Mouse (Mus musculus) kidney, embryonic 14.5 days (tissue): ENCODE results near the gene Ank2. TPM values are rescaled to one million over a fixed set of nuclear protein-coding genes. Genes with fewer than 3 reads are reported as not detected.

Experiments used
- ATAC-seq: fragments of 200-750 bp; cut with Nextera tagmentation; 2 replicates; pipeline ENCODE4 v1.8.0; 2017; ENCODE audit warnings: moderate number of reproducible peaks, mild to moderate bottlenecking, moderate TSS enrichment, moderate library complexity; ENCODE audit not compliant: low FRiP score, low TSS enrichment
- H3K27ac ChIP-seq: fragments of 300-500 bp; sonication (generic); 2 replicates; pipeline ENCODE4 v1.5.1; 2014; ENCODE audit warnings: low read depth, mild to moderate bottlenecking, low read length, moderate library complexity, mixed read lengths
- H3K27me3 ChIP-seq: fragments of 300-500 bp; sonication (generic); 2 replicates; pipeline ENCODE4 v1.6.1; 2014; ENCODE audit warnings: mild to moderate bottlenecking, low read length; ENCODE audit not compliant: control insufficient read depth, insufficient read depth
- H3K36me3 ChIP-seq: fragments of 300-500 bp; sonication (generic); 2 replicates; pipeline ENCODE4 v1.6.1; 2014; ENCODE audit warnings: low read length, mixed read lengths; ENCODE audit not compliant: control insufficient read depth, insufficient read depth
- H3K4me1 ChIP-seq: fragments of 300-500 bp; sonication (generic); 2 replicates; pipeline ENCODE4 v1.6.1; 2014; ENCODE audit warnings: low read length, mixed read lengths; ENCODE audit not compliant: control insufficient read depth, insufficient read depth
- H3K4me2 ChIP-seq: fragments of 300-500 bp; sonication (generic); replicated peaks from 2 replicates; pipeline ENCODE4 v1.6.1; 2014; ENCODE audit warnings: low read depth, mild to moderate bottlenecking, low read length
- H3K4me3 ChIP-seq: fragments of 300-500 bp; sonication (generic); 2 replicates; pipeline ENCODE4 v1.5.1; 2014; ENCODE audit warnings: mild to moderate bottlenecking, low read length
- H3K9ac ChIP-seq: fragments of 300-500 bp; sonication (generic); 2 replicates; pipeline ENCODE4 v1.6.1; 2014; ENCODE audit warnings: low read depth, mild to moderate bottlenecking, low read length, moderate library complexity
- H3K9me3 ChIP-seq: fragments of 300-500 bp; sonication (generic); 2 replicates; pipeline ENCODE4 v1.6.1; 2016; ENCODE audit warnings: low read length; ENCODE audit not compliant: control insufficient read depth
- WGBS: fragments of 180-500 bp; shearing (Covaris S2); extraction: QIAGEN DNeasy Blood & Tissue Kit; methylation state at CpG from one replicate; pipeline ENCODE4 v1.1.7; 2014; 5-methylcytosine and 5-hydroxymethylcytosine counted together
- polyA plus RNA-seq: library from polyadenylated mRNA; unstranded; fragments of >200 nt; fragmentation: Nextera tagmentation; extraction: Ambion mirVana; gene quantifications from 2 replicates; pipeline ENCODE4 v1.2.1, GENCODE M21; 2014

Ank2 gene
- polyA plus RNA-seq, 1 experiment from 2014 or later: 11.5 TPM

DNA sequence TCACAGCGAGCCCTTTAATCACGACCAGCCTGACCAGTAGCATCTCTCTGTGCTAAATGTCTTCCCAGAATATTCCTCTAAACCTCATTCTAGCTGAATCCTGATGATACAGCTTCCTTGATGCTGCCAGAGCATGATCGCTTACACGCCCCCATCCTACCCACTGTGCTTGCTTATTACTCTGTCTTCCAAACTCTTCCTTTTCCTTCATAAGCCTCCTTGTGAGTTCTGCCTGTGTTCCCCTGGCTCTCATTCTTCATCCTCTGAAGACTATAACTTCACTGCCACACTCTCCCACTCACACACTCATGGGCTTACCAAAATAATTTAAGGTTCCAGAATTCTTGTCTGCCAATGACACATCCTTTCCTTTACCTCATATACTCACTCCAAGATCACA, 405.5 kb downstream of the Ank2 start:
- no peak overlapping the region for H3K4me2 ChIP-seq
- H3K4me3 ChIP-seq: no peak overlapping the region
- no peak overlapping the region for H3K27ac ChIP-seq
- 90% methylated on average over 4 of the region's 4 CpGs for WGBS
- H3K9ac ChIP-seq: no peak overlapping the region
- ATAC-seq: no peak
- H3K27me3 ChIP-seq: no peaks in the 10 kb centered on the region
- H3K36me3 ChIP-seq: no peaks in the 10 kb centered on the region
- no peaks in the 10 kb centered on the region for H3K4me1 ChIP-seq
- no peaks in the 10 kb centered on the region for H3K9me3 ChIP-seq

DNA sequence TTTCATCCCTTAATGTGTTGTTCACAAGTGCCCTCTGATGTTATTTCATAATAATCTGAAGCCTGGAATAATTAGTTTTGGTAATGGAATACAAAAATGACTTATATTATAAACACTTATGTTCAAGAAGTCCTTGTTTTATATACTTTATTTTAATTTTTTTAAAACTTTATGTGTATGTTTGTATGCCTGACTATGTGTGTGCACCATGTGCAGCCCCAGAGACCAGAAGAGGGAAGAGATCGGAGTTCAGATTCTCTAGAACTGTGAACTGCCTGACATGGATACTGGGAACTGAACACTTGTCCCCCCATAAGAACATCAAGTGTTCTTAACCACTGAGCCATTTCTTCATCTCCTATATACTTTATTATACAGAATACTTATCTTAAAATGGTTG, 411.6 kb downstream of the Ank2 start:
- Histone ChIP-seq H3K9me3 (no peaks in the 10 kb centered on the region), H3K36me3 (no peaks in the 10 kb centered on the region), H3K9ac (no peak overlapping the region), H3K4me3 (no peak overlapping the region), H3K27me3 (no peaks in the 10 kb centered on the region), H3K4me1 (no peaks in the 10 kb centered on the region), H3K4me2 (no peak overlapping the region), H3K27ac (no peak overlapping the region)
- no peak for ATAC-seq
- WGBS: 83% methylated on average over 1 of the region's 1 CpGs

DNA sequence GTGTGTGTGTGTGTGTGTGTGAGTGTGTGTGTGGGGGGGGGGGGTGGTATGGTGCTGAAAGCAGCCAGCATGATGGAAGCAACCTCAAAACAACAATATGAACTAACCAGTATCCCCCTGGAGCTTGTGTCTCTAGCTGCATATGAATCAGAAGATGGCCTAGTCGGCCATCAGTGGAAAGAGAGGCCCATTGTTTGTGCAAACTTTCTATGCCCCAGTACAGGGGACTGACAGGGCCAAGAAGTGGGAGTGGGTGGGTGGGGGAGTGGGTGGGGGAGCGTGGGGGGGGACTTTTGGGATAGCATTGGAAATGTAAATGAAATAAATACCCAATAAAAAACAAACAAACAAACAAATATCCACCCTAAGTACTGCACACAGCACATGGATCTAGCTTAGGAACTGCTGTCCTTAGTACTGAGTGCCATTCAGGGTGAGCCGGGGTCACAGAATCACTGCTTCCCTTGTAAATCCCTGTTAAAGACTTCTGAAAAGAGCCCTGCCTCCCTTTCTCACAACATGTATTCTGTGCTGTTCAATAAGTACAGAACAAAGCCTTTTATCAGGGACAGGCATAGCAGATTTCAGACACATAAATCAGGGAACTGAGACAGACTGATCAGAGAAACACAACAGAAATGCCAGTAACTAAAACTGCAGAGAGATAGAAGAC, 412.2 kb downstream of the Ank2 start:
- Histone ChIP-seq H3K9me3 (no peaks in the 10 kb centered on the region), H3K4me3 (no peak overlapping the region), H3K27ac (no peak overlapping the region), H3K9ac (no peak overlapping the region), H3K4me2 (no peak overlapping the region), H3K27me3 (no peaks in the 10 kb centered on the region), H3K36me3 (no peaks in the 10 kb centered on the region), H3K4me1 (no peaks in the 10 kb centered on the region)
- ATAC-seq: no peak
- WGBS: 71% methylated on average over 3 of the region's 3 CpGs

DNA sequence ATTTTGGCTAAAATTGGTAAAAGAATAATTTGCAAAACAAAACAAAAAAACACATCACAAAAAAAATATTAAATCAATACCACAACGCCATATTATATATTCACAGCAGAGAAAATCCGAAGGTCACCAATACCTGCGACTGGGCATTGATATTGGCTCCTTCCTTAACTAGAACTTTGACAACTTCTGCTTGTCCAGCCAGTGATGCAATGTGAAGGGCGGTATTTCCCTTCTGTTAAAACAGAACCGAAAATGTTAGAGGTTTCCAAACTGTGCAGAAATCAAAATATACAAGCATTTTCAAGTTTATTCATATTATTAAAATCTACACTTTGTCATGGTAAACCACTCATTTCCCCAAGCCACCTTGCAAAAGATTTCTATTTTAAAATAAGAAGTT, 421.8 kb downstream of the Ank2 start:
- Histone ChIP-seq H3K27ac (no peak overlapping the region), H3K9ac (no peak overlapping the region), H3K9me3 (no peaks in the 10 kb centered on the region), H3K4me1 (no peaks in the 10 kb centered on the region), H3K4me2 (no peak overlapping the region), H3K4me3 (no peak overlapping the region), H3K36me3 (no peaks in the 10 kb centered on the region), H3K27me3 (no peaks in the 10 kb centered on the region)
- ATAC-seq: no peak
- WGBS: 92% methylated on average over 5 of the region's 5 CpGs

DNA sequence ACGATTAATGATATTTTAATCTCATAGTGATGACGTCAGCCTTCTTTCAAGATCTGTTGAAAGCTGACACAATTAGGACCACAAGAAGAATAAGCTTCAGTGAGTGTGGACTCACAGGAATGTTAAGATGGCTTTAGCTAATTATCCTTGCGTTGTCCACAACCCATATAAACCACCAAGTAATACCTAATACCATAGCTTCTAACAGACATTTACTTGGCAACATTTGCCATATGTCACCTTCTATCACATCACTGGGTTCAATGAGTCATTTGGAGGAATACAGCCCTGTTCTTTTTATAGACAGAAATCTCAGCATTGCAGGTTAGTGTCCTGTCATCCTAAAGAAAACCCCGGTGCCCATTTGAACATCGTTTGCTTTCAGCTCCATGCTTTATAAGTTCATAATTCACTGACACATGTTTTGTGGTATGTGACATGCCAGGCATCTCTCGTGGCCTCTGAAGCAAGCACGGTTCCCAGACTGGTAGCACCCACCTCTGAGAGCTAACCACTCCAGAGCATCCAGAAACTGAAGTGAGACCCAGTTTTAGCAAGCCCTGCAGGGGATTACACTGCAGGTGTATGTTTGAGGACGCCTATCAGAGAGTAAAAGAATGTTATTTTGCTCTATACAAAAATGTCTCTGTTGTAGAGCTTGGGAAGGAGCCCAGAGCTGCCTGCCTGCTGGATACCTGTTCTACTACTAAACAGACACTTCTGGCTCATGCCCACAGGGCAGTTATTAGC, 423.4 kb downstream of the Ank2 start:
- Histone ChIP-seq H3K27me3 (no peaks in the 10 kb centered on the region), H3K4me3 (no peak overlapping the region), H3K4me1 (no peaks in the 10 kb centered on the region), H3K27ac (no peak overlapping the region), H3K9ac (no peak overlapping the region), H3K36me3 (no peaks in the 10 kb centered on the region), H3K9me3 (no peaks in the 10 kb centered on the region), H3K4me2 (no peak overlapping the region)
- no peak for ATAC-seq
- 84% methylated on average over 8 of the region's 8 CpGs for WGBS

DNA sequence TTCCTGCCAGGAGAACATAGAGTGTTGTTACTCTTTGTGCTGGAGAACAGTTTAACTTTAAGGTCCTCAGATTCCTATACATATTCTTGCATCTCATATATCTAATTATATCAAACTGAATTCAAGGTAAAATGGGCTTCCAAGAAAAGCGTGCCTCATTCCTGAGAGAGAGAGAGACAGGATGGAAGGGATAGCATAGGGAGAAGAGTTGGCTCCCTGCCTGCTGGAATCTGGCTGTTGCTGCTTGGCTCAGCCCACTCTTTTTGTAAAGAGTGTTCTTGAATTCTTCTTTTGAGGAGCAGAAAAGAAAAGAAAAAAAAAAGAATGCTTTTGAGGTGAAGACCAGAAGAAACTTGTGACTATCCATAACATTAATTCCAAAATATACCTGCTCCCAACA, 427.7 kb downstream of the Ank2 start:
- no peaks in the 10 kb centered on the region for H3K27me3 ChIP-seq
- H3K36me3 ChIP-seq: no peaks in the 10 kb centered on the region
- H3K9me3 ChIP-seq: no peaks in the 10 kb centered on the region
- no peak overlapping the region for H3K4me2 ChIP-seq
- no peaks in the 10 kb centered on the region for H3K4me1 ChIP-seq
- no peak for ATAC-seq
- no peak overlapping the region for H3K9ac ChIP-seq
- no peak overlapping the region for H3K4me3 ChIP-seq
- H3K27ac ChIP-seq: no peak overlapping the region
- WGBS: 84% methylated on average over 1 of the region's 1 CpGs

DNA sequence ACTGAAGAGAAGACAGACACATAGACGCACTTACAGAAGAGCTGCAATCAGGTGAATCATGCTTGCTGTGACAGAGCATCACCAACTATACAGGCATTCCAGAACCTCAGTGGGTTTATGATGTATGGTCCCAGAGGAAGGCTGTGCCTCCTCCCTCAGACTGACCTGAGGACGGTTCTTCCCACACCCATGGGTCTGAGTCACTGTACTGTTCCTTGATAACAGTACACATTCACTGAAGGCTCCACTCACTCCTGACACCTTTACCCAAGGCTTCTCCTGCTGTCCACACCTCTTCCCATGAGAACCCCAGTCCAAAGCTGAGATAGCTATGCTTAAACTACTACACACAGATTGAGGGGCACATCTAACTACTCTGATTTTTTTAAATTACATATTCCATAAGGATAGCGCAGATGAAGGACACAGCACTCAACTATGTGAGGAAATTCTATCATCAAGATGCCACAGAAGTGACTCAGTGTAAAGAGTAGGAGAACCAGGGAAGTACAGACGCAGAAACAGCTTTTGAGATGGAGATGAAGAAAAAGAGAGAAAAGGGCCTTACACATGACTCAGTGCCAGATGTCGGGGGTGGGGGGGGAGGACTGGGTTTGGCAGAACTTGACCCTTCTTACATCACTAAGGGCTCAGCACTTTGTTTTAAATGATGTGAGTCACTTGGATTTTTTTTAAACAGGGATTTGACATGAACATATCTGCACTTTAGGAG, 435.3 kb downstream of the Ank2 start:
- no peaks in the 10 kb centered on the region for H3K36me3 ChIP-seq
- no peak for ATAC-seq
- no peak overlapping the region for H3K9ac ChIP-seq
- H3K4me1 ChIP-seq: no peaks in the 10 kb centered on the region
- H3K4me2 ChIP-seq: no peak overlapping the region
- no peaks in the 10 kb centered on the region for H3K9me3 ChIP-seq
- no peak overlapping the region for H3K4me3 ChIP-seq
- H3K27me3 ChIP-seq: no peaks in the 10 kb centered on the region
- WGBS: 86% methylated on average over 5 of the region's 5 CpGs
- no peak overlapping the region for H3K27ac ChIP-seq

DNA sequence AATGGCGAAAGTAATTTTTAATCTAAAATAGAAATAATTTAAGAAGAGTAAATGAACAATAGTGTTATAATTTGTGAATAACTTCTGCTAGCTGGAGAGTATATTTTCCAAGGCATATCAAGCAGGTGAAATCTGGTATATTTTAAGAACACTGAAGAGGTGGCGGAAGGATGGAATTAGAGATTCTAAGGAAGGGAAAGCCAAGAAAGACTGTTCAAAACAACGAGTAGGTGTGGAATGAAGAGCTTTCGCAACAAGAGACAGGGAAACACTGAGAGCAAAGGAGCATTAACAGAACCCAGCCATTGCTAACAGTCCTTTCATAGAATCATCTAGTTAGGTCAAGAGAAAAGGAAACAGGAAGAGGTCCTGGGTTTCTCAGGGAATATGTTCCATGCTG, 439.5 kb downstream of the Ank2 start:
- H3K9me3 ChIP-seq: no peaks in the 10 kb centered on the region
- H3K36me3 ChIP-seq: no peaks in the 10 kb centered on the region
- no peak overlapping the region for H3K27ac ChIP-seq
- H3K4me1 ChIP-seq: no peaks in the 10 kb centered on the region
- no peak overlapping the region for H3K9ac ChIP-seq
- ATAC-seq: no peak
- no peaks in the 10 kb centered on the region for H3K27me3 ChIP-seq
- no peak overlapping the region for H3K4me3 ChIP-seq
- 84% methylated on average over 4 of the region's 4 CpGs for WGBS
- H3K4me2 ChIP-seq: no peak overlapping the region

DNA sequence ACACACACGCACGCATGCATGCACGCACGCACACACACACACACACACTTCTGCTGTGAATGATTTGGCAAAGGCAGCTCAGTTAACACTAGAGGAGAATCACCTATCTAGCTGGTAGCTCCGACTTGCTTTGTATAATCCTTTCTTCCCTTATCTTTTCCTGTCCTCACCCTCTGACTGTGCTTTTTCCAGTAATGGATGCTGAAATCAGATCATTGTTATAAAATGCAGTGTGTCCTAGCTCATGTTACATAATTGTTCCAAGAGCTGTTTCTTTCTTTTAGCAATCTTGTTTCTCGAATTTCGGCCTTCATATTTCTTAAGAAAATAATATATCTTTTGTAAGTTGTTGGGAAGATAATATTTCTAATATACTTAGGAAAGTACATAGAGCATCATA, 457.9 kb downstream of the Ank2 start:
- Histone ChIP-seq H3K4me3 (no peak overlapping the region), H3K9ac (no peak overlapping the region), H3K4me2 (no peak overlapping the region), H3K4me1 (no peaks in the 10 kb centered on the region), H3K36me3 (no peaks in the 10 kb centered on the region), H3K9me3 (no peaks in the 10 kb centered on the region), H3K27me3 (no peaks in the 10 kb centered on the region), H3K27ac (no peak overlapping the region)
- no peak for ATAC-seq
- 93% methylated on average over 7 of the region's 7 CpGs for WGBS
